Mouse (Mus musculus) brain, embryonic 14.5 days (tissue): Measurements from ENCODE around the gene Speer4d.
"Not testable (repeated sequence)": the region's sequence is repeated elsewhere in the genome, so short reads cannot be mapped to it uniquely, and the experiment has no call there.

Source experiments
- CTCF ChIP-seq: fragments of 200-500 bp; IDR thresholded peaks from 2 replicates; pipeline ENCODE4 v1.5.1; 2012; ENCODE audit warnings: inconsistent platforms, mild to moderate bottlenecking, moderate library complexity, borderline replicate concordance; ENCODE audit not compliant: insufficient read depth, insufficient read length; ENCODE audit errors: extremely low read depth
- POLR2A ChIP-seq: fragments of 200-500 bp; IDR thresholded peaks from 2 replicates; pipeline ENCODE4 v1.6.1; 2012; ENCODE audit warnings: mild to moderate bottlenecking, inconsistent platforms, borderline replicate concordance; ENCODE audit not compliant: poor library complexity, insufficient read depth, insufficient read length, severe bottlenecking; ENCODE audit errors: extremely low read depth

GRCm38 (mm10) chr5:15628136-15628535, 9.3 kb downstream of the Speer4d start:
- TF ChIP-seq CTCF, POLR2A: not testable (repeated sequence)
